Mouse (Mus musculus) adrenal gland, adult 8-10 months (tissue): ENCODE measurements at regions not wholly inside any gene's neighbourhood (a gene's known extent, or its start where the extent isn't known, plus 50 kb on each side); places are given as distances from the start of the nearest gene placed in this dataset.

Experiments used
- DNase-seq: peaks from one replicate; pipeline ENCODE4 v3.0.0; 2022

DNA sequence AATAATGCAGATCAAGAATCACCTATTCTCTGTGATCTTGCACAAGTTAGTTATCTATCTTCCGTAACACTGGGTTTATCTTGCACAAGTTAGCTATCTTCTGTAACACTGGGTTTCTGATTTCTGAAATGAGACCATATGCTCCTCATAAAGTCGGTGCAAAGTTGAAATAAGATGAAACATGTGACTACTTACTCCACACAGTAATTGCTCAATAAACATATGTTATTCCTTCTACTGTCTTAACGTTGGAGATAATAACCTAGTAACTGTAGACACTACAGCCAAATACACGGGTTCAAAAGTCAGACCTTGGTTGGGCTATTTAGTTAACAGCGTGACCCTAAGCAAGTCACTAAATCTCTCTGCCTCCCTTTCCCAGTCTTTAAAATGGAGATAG is 65.8 kb upstream of the Atp11b start:
- DNase-seq: no peak

DNA sequence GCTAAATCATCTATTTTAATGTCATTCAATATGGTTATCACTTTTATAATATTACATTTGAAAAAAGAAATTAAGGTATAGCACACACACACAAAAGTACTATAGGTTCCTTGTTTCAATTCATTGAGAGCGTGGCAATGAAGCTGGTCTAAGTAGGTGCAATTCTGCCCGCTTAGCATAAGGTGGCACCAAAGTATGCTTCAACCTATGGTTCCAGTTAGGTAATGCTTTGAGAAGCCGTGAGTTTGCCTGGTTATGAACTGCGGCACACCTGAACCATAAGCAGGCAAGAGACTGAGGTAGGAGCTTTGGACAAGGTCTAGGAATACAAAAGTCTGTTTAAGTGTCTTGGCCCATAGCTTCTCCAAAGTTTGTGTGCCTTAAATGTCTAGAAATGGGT is 65.1 kb upstream of the Atp11b start:
- no peak for DNase-seq

DNA sequence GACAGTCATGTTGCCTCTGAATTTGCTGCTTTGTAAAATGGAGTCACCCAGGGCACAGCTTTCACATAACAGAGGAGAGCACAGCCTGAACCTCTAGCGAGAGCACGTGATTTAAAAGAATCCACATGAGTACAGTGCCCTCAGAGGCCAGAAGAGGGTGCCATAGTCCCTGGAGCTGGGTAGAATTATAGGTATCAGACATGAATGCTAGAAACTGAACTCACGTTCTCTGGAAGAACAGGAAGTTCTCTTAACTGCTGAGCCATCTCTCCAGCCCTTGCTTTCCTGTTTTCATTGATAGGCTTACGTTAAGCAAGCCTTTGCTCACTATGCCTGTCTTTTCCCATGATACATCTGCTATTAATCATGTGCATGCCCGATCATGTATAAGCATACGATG is 60.9 kb upstream of the Atp11b start:
- DNase-seq: peak; percentile 46

DNA sequence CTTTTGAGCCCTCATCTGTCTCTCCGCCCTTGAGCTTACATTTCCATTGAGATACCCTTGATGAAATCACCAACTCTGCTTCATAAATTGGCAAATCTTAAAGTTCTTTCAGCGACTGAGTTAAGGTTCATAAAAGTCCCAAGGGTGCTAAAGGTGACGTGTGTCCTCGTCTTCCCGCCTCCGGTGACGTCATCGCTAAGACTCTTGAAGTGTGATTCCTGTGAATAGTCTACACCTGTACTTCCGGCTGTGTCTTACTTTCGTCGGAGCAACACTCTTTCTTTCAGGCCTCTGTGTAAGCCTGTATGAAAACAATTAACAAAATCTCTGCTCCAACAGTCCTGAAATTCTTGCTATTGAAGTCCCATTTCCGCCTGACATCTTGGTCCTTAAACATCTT is 60.4 kb upstream of the Atp11b start:
- no peak for DNase-seq

DNA sequence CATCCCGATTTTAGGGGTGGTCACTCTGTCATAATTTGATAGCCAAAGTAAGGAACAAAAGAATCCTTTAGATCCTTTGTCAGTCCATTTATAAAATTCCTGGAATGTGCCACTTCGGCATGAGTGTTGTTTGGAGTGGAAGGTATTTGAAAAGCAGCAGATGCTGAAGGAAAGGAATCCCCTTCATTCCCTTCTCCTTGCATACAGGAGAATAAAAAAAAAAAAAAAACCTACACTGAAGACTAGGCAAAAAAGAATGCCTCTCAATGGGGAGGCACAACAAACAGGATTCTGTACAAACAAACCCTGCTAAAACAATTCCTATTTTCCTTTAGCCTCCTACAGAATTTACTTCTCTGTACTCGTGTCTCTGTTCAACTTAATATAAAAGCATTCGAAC is 59.7 kb upstream of the Atp11b start:
- DNase-seq: no peak

DNA sequence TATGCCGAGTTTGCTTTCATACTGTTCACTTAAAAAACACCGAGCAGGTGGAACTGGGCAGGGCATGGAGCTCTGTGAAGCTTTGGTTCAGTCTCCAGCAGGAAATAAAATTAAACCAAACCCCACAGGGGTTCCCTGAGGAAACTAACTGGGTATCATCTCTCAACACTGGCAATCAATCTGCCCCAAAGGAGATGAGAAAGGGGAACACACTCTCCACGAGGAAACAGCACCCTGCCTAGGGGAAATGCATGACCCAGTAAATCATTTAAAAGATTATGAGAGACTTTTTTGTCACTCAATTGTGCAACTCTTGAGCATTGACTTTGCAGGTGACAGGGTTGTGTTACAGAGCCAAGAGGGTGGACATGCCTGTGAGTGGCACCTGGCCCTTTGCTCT is 58.0 kb upstream of the Atp11b start:
- no peak for DNase-seq

DNA sequence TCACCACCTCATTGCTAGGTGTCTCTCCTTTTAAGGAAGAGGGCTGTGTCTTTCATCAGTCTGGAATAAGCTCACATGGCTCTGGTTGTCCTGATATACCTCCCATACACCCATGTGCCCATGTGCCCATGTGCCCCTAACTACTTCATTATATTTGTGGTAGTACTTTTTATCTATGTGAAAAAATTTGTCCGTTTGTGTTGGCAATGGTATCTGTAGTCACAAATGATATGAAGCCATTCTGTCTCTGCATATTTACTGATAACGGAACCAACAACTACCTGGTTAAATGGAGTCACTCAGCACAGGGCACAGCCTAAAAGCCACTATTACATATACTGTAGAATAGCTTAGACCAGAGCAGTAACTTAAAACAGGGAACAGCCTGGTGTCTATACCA is 54.6 kb upstream of the Atp11b start:
- no peak for DNase-seq

DNA sequence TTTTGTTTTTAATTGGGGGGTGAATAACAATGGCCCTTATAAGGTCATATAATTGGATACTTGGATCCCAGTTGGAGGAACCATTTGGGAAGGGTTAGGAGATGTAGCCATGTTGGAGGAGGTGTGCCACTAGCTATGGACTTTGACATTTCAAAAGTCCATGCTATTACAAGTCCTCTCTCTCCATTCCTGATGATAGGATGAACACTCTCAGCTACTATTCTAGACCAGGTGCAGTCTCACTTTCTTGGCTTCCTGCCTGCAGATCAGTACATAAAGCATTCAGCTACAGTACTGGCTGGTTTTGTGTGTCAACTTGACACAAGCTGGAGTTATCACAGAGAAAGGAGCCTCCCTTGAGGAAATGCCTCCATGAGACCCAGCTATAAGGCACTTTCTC is 53.9 kb upstream of the Atp11b start:
- DNase-seq: no peak

DNA sequence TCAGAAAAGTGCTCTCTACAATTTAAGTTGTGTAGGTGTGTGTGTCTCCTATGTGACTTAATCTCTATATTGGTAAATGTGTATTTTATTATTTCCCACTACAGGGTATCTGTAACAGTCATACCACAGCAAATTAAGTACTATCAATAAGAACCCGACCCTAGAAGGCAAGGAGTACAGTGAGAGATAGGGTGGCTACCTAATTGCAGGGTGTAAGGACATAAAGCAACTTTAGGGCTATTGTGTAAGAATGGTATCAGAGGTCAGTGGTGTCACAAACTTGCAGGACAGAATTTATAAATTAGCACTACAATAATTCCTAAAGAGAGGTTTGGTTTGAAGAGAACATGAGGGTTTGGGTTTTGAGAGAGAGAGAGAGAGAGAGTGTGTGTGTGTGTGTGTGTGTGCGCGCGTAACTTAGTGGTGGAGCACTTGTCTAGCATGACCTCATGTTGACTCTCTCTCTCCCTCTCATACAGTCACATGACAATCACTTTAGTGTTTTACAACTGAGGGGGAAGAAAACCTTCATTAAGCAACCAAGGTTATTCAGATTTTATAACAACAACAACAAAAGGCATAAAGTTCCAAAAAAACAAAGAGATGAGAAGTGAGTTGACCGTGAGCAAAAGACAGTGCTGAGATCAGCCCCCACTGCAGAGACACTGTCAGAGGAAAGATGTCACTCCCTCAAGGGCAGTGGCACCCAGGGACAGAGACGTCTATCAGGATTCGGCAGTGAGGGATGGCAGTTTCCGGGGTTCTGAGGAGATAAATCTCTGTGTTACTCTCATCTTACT is 50.2 kb upstream of the Atp11b start:
- no peak for DNase-seq
